Mouse (Mus musculus): ENCODE results near the gene Skint7. TPM values are rescaled to one million over a fixed set of nuclear protein-coding genes. Genes with fewer than 3 reads are reported as not detected.

The Skint7 gene
- polyA plus RNA-seq (2017; shearing (Covaris generic)), result not detected

DNA sequence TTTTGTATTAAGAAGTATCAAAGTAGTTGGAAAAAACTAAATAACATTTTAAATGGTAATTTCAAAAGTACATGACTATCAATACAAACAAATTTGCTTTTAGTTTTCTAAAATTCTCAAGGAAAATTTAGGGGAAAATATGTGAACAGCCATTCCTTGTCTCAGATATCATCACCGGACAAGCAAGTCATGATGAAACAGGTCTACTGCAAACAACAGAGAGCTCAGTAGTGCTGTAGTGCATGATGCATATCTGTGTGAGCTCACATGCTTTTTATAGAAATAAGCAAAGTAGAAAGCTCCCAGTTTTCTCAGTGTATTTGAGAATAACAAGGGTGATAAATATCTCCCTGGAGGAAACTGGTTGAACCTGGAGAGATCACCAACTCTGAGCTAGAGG, at the start of gene Skint7:
Gene Skint7 (plus strand): TSS at position 301 of the 400 bp plus-strand sequence.

DNA sequence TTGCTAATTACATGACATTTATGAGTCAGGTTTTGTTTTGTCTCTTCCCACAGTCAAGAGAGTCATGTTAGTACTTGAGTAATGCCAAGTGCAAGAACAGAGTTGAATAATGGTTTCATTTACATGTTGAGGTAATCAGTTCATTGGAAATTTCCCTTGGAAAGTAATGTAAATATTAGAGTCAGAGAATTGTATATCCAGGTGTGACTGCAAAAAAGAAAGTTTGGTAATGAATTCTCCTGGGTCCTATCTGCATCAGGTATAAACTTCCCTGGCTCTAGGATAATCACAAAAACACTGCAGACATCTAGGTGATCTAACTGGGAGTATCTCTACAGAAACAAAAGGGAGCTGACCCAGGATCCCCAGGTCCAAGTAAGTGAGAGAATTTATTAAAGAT, 33.2 kb downstream of the Skint7 start, which contains the start of gene Skint1:
Gene Skint1 (plus strand): TSS at position 301 of the 400 bp plus-strand sequence.

Other genes with a start within 250 kb of the Skint7 start
- gene Slc5a9, start 70.0 kb upstream of the Skint7 start, polyA plus RNA-seq (2017; shearing (Covaris generic)), result not detected
- gene Skint8, start 53.5 kb upstream of the Skint7 start, polyA plus RNA-seq (2017; shearing (Covaris generic)), result not detected
- 0.59 TPM for gene Skint1, start 33.3 kb downstream of the Skint7 start, polyA plus RNA-seq (2017; shearing (Covaris generic))
- gene Skint4, start 99.1 kb downstream of the Skint7 start, polyA plus RNA-seq (2017; shearing (Covaris generic)), result not detected